Mouse (Mus musculus): ENCODE data around the gene Fcho2.

- TF ChIP-seq CTCF (IDR thresholded peaks at IDR 0.05; ENCODE audit: low read depth) = no peak
- no peak for TF ChIP-seq EP300 (IDR thresholded peaks at IDR 0.05; ENCODE audit: low read depth)
Measured at GRCm38 (mm10) chr13:98825574-98825973, 10.3 kb upstream of the Fcho2 start.
